Mouse (Mus musculus): ENCODE results near the gene St6galnac4.

DNA sequence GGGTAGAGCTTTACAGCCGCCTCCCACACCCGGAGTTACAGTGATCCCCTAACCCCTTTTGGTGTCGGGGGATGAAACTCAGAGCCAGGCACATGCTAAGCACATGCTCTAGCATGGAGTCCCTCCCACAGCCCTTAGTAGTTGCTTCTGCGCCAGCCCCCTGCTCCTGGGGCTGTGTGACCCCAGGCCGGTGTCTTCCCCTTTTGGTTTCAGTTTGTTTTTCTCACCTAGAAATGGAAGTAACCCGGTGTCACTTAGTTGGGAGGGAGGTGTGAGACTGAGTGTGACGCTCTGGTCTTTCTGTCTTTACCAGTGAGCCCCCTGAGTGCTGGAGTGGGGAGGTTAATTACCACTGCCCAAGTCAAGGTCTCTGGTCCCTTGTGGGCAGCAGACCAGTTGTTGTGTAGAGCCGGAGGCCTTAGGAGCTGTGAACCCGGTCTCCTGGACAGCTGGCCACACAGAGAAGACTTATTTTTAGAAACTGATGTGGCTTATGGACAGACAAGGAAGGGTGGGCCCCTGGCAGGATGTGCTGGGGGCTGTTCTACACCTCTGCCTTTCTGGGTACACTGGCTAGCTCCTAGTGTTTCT lies 931 bp downstream of the St6galnac4 start:
- no peak for TF ChIP-seq POLR2A (IDR thresholded peaks at IDR 0.05; ENCODE audit: insufficient read depth, low read length)
- no peak for TF ChIP-seq CTCF (IDR thresholded peaks at IDR 0.05; ENCODE audit: low read depth, low read length)
- no peak for TF ChIP-seq EP300 (IDR thresholded peaks at IDR 0.05; ENCODE audit: insufficient read depth, low read depth, low read length)
